Mouse (Mus musculus): ENCODE data around the gene Ppm1d. TPM values are rescaled to one million over a fixed set of nuclear protein-coding genes. Genes with fewer than 3 reads are reported as not detected.

Gene Ppm1d
- total and polyA plus RNA-seq, 2 experiments from 2014 or later = 8.2 to 18.4 TPM

GRCm38 (mm10) chr11:85380046-85380445 lies 69.0 kb downstream of the Ppm1d start:
- ATAC-seq (ENCODE audit: insufficient read depth, low read depth) = no peak
- 30% methylated on average over 1 of the region's 1 CpGs for WGBS

DNA sequence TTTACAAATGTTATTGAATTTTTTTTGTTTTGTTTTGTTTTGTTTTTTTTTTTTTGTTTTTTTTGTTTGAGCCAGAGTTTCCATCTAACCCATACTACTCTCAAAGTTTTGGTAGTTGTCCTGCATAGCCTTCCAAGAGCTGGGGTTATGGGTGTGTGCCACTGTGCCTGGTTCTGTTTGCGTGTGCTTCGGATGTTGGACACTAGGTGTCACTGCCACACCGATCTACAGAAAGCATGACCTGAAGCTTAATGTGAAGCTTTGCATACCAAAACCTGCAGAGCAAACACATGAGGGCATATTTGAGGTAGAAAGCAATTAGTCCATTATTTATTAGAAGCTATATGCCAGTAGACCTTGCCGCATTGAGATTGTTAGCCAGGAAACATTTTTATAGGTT lies 71.0 kb downstream of the Ppm1d start:
- ATAC-seq (ENCODE audit: insufficient read depth, low read depth) (peak; percentile 68; the same call in 1 of the 2 replicates), DNase-seq (ENCODE audit: low spot score) (peak; percentile 55)
- 19% methylated on average over 4 of the region's 4 CpGs for WGBS
- H3K4me3 ChIP-seq (ENCODE audit: low read depth, low read length) = no peak overlapping the region
- no peaks in the 10 kb centered on the region for H3K27me3 ChIP-seq (ENCODE audit: control insufficient read depth, insufficient read depth, low read length)
- no peaks in the 10 kb centered on the region for H3K9me3 ChIP-seq (replicated peaks; ENCODE audit: control insufficient read depth, low read length)
- no peaks in the 10 kb centered on the region for H3K4me1 ChIP-seq (ENCODE audit: control insufficient read depth, insufficient read depth)
- H3K4me2 ChIP-seq (ENCODE audit: low read depth, low read length) = no peak overlapping the region
- TF ChIP-seq EP300 (IDR thresholded peaks at IDR 0.05; ENCODE audit: low read depth) (no peak), CTCF (IDR thresholded peaks at IDR 0.05; ENCODE audit: low read depth) (peak; percentile 93)
- no peaks in the 10 kb centered on the region for H3K36me3 ChIP-seq (replicated peaks; ENCODE audit: control insufficient read depth, insufficient read depth, low read length)
- H3K27ac ChIP-seq (ENCODE audit: low read depth) = no peak overlapping the region
- no peak overlapping the region for H3K9ac ChIP-seq (replicated peaks; ENCODE audit: low read depth, low read length)

More at GRCm38 (mm10) chr11:85380046-85380445, 69.0 kb downstream of the Ppm1d start:
- Histone ChIP-seq H3K4me2 (ENCODE audit: low read depth, low read length) (no peak overlapping the region), H3K4me1 (ENCODE audit: control insufficient read depth, insufficient read depth) (no peaks in the 10 kb centered on the region), H3K27me3 (ENCODE audit: control insufficient read depth, insufficient read depth, low read length) (no peaks in the 10 kb centered on the region), H3K9me3 (replicated peaks; ENCODE audit: control insufficient read depth, low read length) (no peaks in the 10 kb centered on the region), H3K27ac (ENCODE audit: low read depth) (no peak overlapping the region), H3K4me3 (ENCODE audit: low read depth, low read length) (no peak overlapping the region), H3K36me3 (replicated peaks; ENCODE audit: control insufficient read depth, insufficient read depth, low read length) (no peaks in the 10 kb centered on the region), H3K9ac (replicated peaks; ENCODE audit: low read depth, low read length) (no peak overlapping the region)
- TF ChIP-seq CTCF (IDR thresholded peaks at IDR 0.05; ENCODE audit: low read depth) (no peak), EP300 (IDR thresholded peaks at IDR 0.05; ENCODE audit: low read depth) (no peak)
- no peak for DNase-seq (ENCODE audit: low spot score)

- DNase-seq (ENCODE audit: low spot score) = no peak
- Histone ChIP-seq H3K4me3 (ENCODE audit: low read depth, low read length) (no peak overlapping the region), H3K36me3 (replicated peaks; ENCODE audit: control insufficient read depth, insufficient read depth, low read length) (no peaks in the 10 kb centered on the region), H3K9me3 (replicated peaks; ENCODE audit: control insufficient read depth, low read length) (no peaks in the 10 kb centered on the region), H3K4me1 (ENCODE audit: control insufficient read depth, insufficient read depth) (no peaks in the 10 kb centered on the region), H3K27ac (ENCODE audit: low read depth) (no peak overlapping the region), H3K9ac (replicated peaks; ENCODE audit: low read depth, low read length) (no peak overlapping the region), H3K27me3 (ENCODE audit: control insufficient read depth, insufficient read depth, low read length) (no peaks in the 10 kb centered on the region), H3K4me2 (ENCODE audit: low read depth, low read length) (no peak overlapping the region)
- 81% methylated on average over 7 of the region's 7 CpGs for WGBS
- no peak for ATAC-seq (ENCODE audit: insufficient read depth, low read depth)
- TF ChIP-seq EP300 (IDR thresholded peaks at IDR 0.05; ENCODE audit: low read depth) (no peak), CTCF (IDR thresholded peaks at IDR 0.05; ENCODE audit: low read depth) (no peak)
These were observed 73.2 kb downstream of the Ppm1d start for GRCm38 (mm10) chr11:85383975-85384821.

GRCm38 (mm10) chr11:85392179-85392863 lies 81.3 kb downstream of the Ppm1d start:
- no peak overlapping the region for H3K27ac ChIP-seq (ENCODE audit: low read depth)
- DNase-seq (ENCODE audit: low spot score) (no peak), ATAC-seq (ENCODE audit: insufficient read depth, low read depth) (no peak)
- no peaks in the 10 kb centered on the region for H3K4me1 ChIP-seq (ENCODE audit: control insufficient read depth, insufficient read depth)
- TF ChIP-seq CTCF (IDR thresholded peaks at IDR 0.05; ENCODE audit: low read depth) (no peak), EP300 (IDR thresholded peaks at IDR 0.05; ENCODE audit: low read depth) (no peak)
- H3K4me3 ChIP-seq (ENCODE audit: low read depth, low read length) = no peak overlapping the region
- WGBS = 72% methylated on average over 12 of the region's 12 CpGs
- no peak overlapping the region for H3K9ac ChIP-seq (replicated peaks; ENCODE audit: low read depth, low read length)
- H3K27me3 ChIP-seq (ENCODE audit: control insufficient read depth, insufficient read depth, low read length) = no peaks in the 10 kb centered on the region
- H3K4me2 ChIP-seq (ENCODE audit: low read depth, low read length) = no peak overlapping the region
- H3K36me3 ChIP-seq (replicated peaks; ENCODE audit: control insufficient read depth, insufficient read depth, low read length) = no peaks in the 10 kb centered on the region
- no peaks in the 10 kb centered on the region for H3K9me3 ChIP-seq (replicated peaks; ENCODE audit: control insufficient read depth, low read length)

DNA sequence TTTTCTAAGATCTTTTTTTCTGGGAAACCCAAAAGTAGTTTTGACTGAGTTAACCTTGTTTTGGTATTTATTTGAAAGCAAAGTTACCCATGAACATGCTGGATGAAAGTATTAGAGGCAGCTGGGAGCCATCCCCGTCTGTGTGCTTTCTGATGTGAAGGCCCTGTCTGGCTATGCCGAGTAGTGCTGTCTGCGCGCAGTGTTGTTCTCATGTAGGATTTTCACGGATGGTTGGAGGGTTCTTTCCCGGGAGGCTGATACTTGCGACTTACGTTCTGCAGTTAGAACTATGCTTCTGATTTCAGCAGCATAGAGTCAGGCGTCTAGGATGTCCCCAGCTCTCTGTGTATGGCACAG lies 81.8 kb downstream of the Ppm1d start:
- no peak overlapping the region for H3K4me2 ChIP-seq (ENCODE audit: low read depth, low read length)
- TF ChIP-seq CTCF (IDR thresholded peaks at IDR 0.05; ENCODE audit: low read depth) (no peak), EP300 (IDR thresholded peaks at IDR 0.05; ENCODE audit: low read depth) (no peak)
- H3K4me3 ChIP-seq (ENCODE audit: low read depth, low read length) = no peak overlapping the region
- WGBS = 67% methylated on average over 9 of the region's 9 CpGs
- ATAC-seq (ENCODE audit: insufficient read depth, low read depth) = no peak
- no peak overlapping the region for H3K9ac ChIP-seq (replicated peaks; ENCODE audit: low read depth, low read length)
- no peaks in the 10 kb centered on the region for H3K27me3 ChIP-seq (ENCODE audit: control insufficient read depth, insufficient read depth, low read length)
- no peaks in the 10 kb centered on the region for H3K4me1 ChIP-seq (ENCODE audit: control insufficient read depth, insufficient read depth)
- H3K36me3 ChIP-seq (replicated peaks; ENCODE audit: control insufficient read depth, insufficient read depth, low read length) = no peaks in the 10 kb centered on the region
- H3K9me3 ChIP-seq (replicated peaks; ENCODE audit: control insufficient read depth, low read length) = no peaks in the 10 kb centered on the region
- DNase-seq (ENCODE audit: low spot score) = no peak
- H3K27ac ChIP-seq (ENCODE audit: low read depth) = no peak overlapping the region

All from heart, postnatal 0 days (tissue).